Mouse (Mus musculus): ENCODE measurements at regions not wholly inside any gene's neighbourhood (a gene's known extent, or its start where the extent isn't known, plus 50 kb on each side); places are given as distances from the start of the nearest gene placed in this dataset.

- no peak for TF ChIP-seq POLR2A (IDR thresholded peaks at IDR 0.05; ENCODE audit: low read depth, low read length)
- TF ChIP-seq CTCF (IDR thresholded peaks at IDR 0.05; ENCODE audit: extremely low read depth, insufficient read length, insufficient replicate concordance, low read depth, low read length), result no peak
Observed at GRCm38 (mm10) chr5:111824600-111825130, 90.9 kb downstream of the Gm26897 start.

Data from small intestine, adult 2 months (tissue).